Mouse (Mus musculus) embryonic stem cell, embryonic (primary cell): ENCODE data around the gene Rbpjl.

ENCODE experiments used
- CTCF ChIA-PET, 4 experiments: fragments of 300-600 bp in 2 of 4; fragments of 350-600 bp in 2 of 4; sonication (Branson Sonifier 250); formaldehyde crosslinking; loops; one replicate each; lab custom pipeline; 2022; ENCODE audit warnings: inconsistent platforms in 2 of 4; lab: Charles Lee
- POLR2A ChIA-PET, 4 experiments: fragments of 300-600 bp in 2 of 4; fragments of 350-600 bp in 2 of 4; sonication (Branson Sonifier 250); formaldehyde crosslinking; loops; one replicate each; lab custom pipeline; 2022; ENCODE audit warnings: antibody characterized with exemption in 4 of 4, inconsistent platforms in 1 of 4; lab: Charles Lee

The Rbpjl gene

DNA sequence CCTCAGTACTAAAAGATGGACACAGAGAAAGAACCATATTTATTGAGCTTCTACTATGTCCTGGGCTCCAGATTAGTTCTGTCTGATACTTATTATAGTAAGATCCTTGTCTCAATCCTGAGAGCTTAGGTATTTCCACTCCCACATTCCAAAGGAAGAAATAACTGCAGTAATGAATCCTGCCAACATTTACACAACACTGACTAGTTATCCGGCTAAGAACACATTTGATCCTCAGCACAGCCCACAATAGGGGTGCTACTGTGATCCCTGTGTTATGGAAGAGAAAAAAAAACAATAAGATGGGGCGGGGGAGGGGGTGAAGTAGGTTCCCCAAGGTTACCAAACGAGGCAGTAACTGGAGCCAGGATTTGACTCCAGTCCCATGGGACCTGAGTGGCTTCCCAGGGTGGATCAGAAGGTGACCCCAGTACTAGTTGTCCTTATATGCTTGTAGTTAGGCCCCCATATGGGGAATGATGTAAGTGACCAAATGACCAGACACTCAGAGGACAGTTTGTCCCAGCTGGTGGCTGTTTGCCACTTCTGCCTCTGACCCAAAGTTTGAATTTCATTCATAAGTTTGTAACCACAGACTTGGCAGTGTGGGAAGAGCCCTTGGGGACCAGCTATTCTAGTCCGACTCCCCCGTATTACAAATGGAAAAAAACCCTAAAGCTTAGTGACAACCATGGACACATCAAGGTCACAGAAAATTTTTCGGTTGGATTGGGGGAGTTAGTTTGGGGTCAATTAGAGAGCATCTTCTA lies 52.7 kb downstream of the Rbpjl start:
- POLR2A ChIA-PET = interaction anchor here (0.6 to 36.5 kb wide), 29 partner anchors 8 to 404 kb away, joined by 3 to 985 read pairs (median 4); partner anchors contain the start of genes Sdc4 (in 3 of the 4), Trp53tg5 (in 1 of the 4) and Zswim1 (in 1 of the 4)
- CTCF ChIA-PET = interaction anchor here in 3 of 4 experiments (0.5 to 2.6 kb wide), 14 partner anchors 13 to 126 kb away, joined by 3 to 14 read pairs (median 4); no protein-coding TSS in a partner anchor

GRCm38 (mm10) chr2:164456413-164456812 lies 53.5 kb downstream of the Rbpjl start:
- CTCF ChIA-PET = interaction anchor here (0.5 to 2.6 kb wide), 15 partner anchors 12 to 127 kb away, joined by 3 to 14 read pairs (median 4); partner anchors contain the start of gene Sdc4 (in 2 of the 4)

DNA sequence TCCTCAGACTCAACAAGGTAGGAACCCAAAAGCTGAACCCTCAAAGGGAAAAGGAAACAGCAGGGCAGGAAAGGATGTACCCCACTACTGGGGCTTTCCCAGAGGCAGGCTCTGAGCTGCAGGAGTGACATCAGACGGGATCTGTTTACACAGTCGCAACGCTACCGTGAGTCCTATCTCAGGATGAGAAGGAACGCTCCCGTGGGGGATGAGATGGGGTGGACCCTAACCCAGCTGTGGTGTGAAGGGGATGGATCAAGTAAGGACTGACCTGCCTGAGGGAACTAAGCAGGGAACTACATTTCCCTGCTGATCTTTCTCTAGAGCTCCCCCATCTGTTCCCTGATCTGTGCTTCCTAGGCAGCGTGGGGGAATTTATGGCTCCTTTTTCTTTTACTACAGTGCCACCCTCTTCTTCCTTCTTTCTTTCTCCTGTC lies 53.9 kb downstream of the Rbpjl start, which contains the start of gene Sys1:
Gene Sys1 (plus strand): TSS at position 101 of the 437 bp plus-strand sequence.
- ChIA-PET POLR2A (interaction anchor here (0.5 to 36.5 kb wide), 34 partner anchors 10 to 1352 kb away, joined by 3 to 985 read pairs (median 4); partner anchors contain the start of genes Sdc4 (in 3 of the 4), Matn4 (in 1 of the 4), Pigt (in 1 of the 4) and Trp53tg5 (in 1 of the 4)), CTCF (interaction anchor here (0.6 to 2.6 kb wide), 14 partner anchors 13 to 67 kb away, joined by 3 to 13 read pairs (median 4); partner anchors contain the start of gene Sdc4 (in 2 of the 4))

More at GRCm38 (mm10) chr2:164456413-164456812, 53.5 kb downstream of the Rbpjl start:
- POLR2A ChIA-PET = interaction anchor here (0.5 to 36.5 kb wide), 40 partner anchors 7 to 1353 kb away, joined by 3 to 985 read pairs (median 4); partner anchors contain the start of genes Sdc4 (in 3 of the 4), Matn4 (in 1 of the 4), Pigt (in 1 of the 4) and Trp53tg5 (in 1 of the 4)

DNA sequence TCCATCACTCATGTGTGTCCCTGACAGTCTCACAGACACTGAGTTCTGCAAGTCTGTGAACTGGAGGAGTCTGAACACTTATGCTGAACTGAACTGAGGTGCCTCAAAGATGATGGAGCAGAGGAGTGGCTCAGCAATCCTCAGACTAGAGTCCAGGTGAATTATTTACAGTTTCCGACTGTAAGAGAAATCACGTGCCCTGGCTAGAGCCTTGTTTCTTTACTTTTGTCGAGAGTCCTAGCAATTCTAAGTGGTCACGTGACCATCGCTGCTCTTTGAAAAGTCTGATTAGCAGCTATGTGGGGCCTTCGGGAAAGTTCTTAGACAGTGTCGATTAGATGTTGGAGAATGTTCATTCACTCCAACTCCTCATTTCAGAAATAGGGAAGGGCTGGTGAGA lies 55.0 kb downstream of the Rbpjl start:
- POLR2A ChIA-PET = interaction anchor here (0.5 to 36.5 kb wide), 20 partner anchors 9 to 745 kb away, joined by 3 to 985 read pairs (median 4); partner anchors contain the start of genes Sdc4 (in 2 of the 4) and Dbndd2 (in 1 of the 4)
- CTCF ChIA-PET = interaction anchor here (0.6 to 1.6 kb wide), 9 partner anchors 12 to 68 kb away, joined by 3 to 9 read pairs (median 4); no protein-coding TSS in a partner anchor

GRCm38 (mm10) chr2:164458535-164458934 lies 55.6 kb downstream of the Rbpjl start:
- ChIA-PET CTCF (interaction anchor here (0.5 to 1.6 kb wide), 12 partner anchors 12 to 69 kb away, joined by 3 to 9 read pairs (median 4); no protein-coding TSS in a partner anchor), POLR2A (interaction anchor here (0.5 to 36.5 kb wide), 17 partner anchors 8 to 746 kb away, joined by 3 to 985 read pairs (median 5); partner anchors contain the start of genes Sdc4 (in 2 of the 4) and Dbndd2 (in 1 of the 4))

GRCm38 (mm10) chr2:164460745-164461551 lies 58.0 kb downstream of the Rbpjl start, which contains the start of gene Gm20458:
Gene Gm20458, plus strand, starts transcription at chr2:164460967.
- ChIA-PET POLR2A (interaction anchor here (0.5 to 36.5 kb wide), 56 partner anchors 9 to 450 kb away, joined by 3 to 985 read pairs (median 5); partner anchors contain the start of genes Sdc4 (in 4 of the 4), Acot8 (in 2 of the 4), Pigt (in 2 of the 4) and Zswim3 (in 2 of the 4)), CTCF (interaction anchor here (0.6 to 3.1 kb wide), 61 partner anchors 9 to 406 kb away, joined by 3 to 58 read pairs (median 4); partner anchors contain the start of genes Sdc4 (in 2 of the 4), Slpi (in 2 of the 4), Trp53tg5 (in 1 of the 4) and Wfdc10 (in 1 of the 4))
